Mouse (Mus musculus) ES-E14 (cell line): ENCODE measurements around the gene Stk11ip. TPM values are rescaled to one million over a fixed set of nuclear protein-coding genes. Genes with fewer than 3 reads are reported as not detected.

ENCODE experiments used
- DNase-seq: peaks from one replicate; pipeline ENCODE4 v3.0.0-alpha.2; 2013; ENCODE audit warnings: low read depth, low spot score
- H3K27ac ChIP-seq: 2 replicates; pipeline ENCODE4 v1.5.1; 2012; ENCODE audit warnings: low read depth, mild to moderate bottlenecking, low read length, moderate library complexity, mixed read lengths; ENCODE audit not compliant: poor library complexity, insufficient read depth, severe bottlenecking
- H3K36me3 ChIP-seq: 2 replicates; pipeline ENCODE4 v1.6.1; 2012; ENCODE audit warnings: mild to moderate bottlenecking, low read length, moderate library complexity, mixed read lengths; ENCODE audit not compliant: control insufficient read depth, poor library complexity, insufficient read depth, severe bottlenecking
- H3K4me1 ChIP-seq, 2 experiments: fragments of 150-350 bp in 1 of 2; sonication (generic) in 1 of 2; 2 replicates each; pipeline ENCODE4 v1.6.1; 2012; ENCODE audit warnings: low read length in 2 of 2, mild to moderate bottlenecking in 1 of 2, mixed read lengths in 1 of 2; ENCODE audit not compliant: control insufficient read depth in 2 of 2, insufficient read depth in 2 of 2, poor library complexity in 1 of 2
- H3K4me3 ChIP-seq, 2 experiments: fragments of 150-350 bp in 1 of 2; sonication (generic) in 1 of 2; 2 replicates each; pipeline ENCODE4 v1.5.1; 2012; ENCODE audit warnings: low read length in 2 of 2, low read depth in 1 of 2, mild to moderate bottlenecking in 1 of 2, mixed read lengths in 1 of 2; ENCODE audit not compliant: insufficient read depth in 1 of 2, poor library complexity in 1 of 2, severe bottlenecking in 1 of 2
- H3K9ac ChIP-seq: 2 replicates; pipeline ENCODE4 v1.6.1; 2012; ENCODE audit warnings: low read depth, mild to moderate bottlenecking, low read length, mixed read lengths; ENCODE audit not compliant: poor library complexity, insufficient read depth, severe bottlenecking
- H3K9me3 ChIP-seq: fragments of 150-350 bp; sonication (generic); 2 replicates; pipeline ENCODE4 v1.6.1; 2012; ENCODE audit warnings: low read depth, mild to moderate bottlenecking, low read length; ENCODE audit not compliant: control insufficient read depth, insufficient read depth
- CHD2 ChIP-seq: IDR thresholded peaks from 2 replicates; pipeline ENCODE4 v1.6.1; 2014; ENCODE audit warnings: mild to moderate bottlenecking, low read depth, low read length, inconsistent platforms
- HCFC1 ChIP-seq: IDR thresholded peaks from 2 replicates; pipeline ENCODE4 v1.6.1; 2012; ENCODE audit warnings: low read length, inconsistent platforms, borderline replicate concordance; ENCODE audit not compliant: insufficient read depth
- MAFK ChIP-seq: IDR thresholded peaks from 2 replicates; pipeline ENCODE4 v1.6.1; 2014; ENCODE audit warnings: mild to moderate bottlenecking, low read depth, low read length, inconsistent platforms; ENCODE audit not compliant: insufficient read depth
- ZC3H11A ChIP-seq: IDR thresholded peaks from 2 replicates; pipeline ENCODE4 v1.6.1; 2012; ENCODE audit warnings: low read depth, mild to moderate bottlenecking, inconsistent platforms, low read length, borderline replicate concordance
- ZNF384 ChIP-seq: IDR thresholded peaks from 2 replicates; pipeline ENCODE4 v1.6.1; 2012; ENCODE audit warnings: low read depth, low read length, inconsistent platforms
- in situ Hi-C, 2 experiments: fragments of 600-800 bp; cut with MboI; formaldehyde crosslinking; loops; one replicate each; pipeline ENCODE4 v1.15.1; 2025; ENCODE audit warnings: low sequenced_read_pairs in 2 of 2, inconsistent platforms in 1 of 2; ENCODE audit not compliant: unreplicated experiment in 2 of 2
- total RNA-seq: library from RNA; depleted of rRNA; stranded (reverse); fragments of 300-350 nt; gene quantifications from 2 replicates; pipeline ENCODE4 v1.2.3, GENCODE M21; 2012

The Stk11ip gene
- total RNA-seq, 1 experiment = 26.8 TPM

GRCm38 (mm10) chr1:75492579-75493170, 28.7 kb upstream of the Stk11ip start:
- TF ChIP-seq ZC3H11A (no peak), MAFK (no peak), HCFC1 (no peak), CHD2 (no peak), ZNF384 (no peak)
- Histone ChIP-seq H3K4me1 (peaks cover 5 to 18% of the 10 kb centered on the region in 2 experiments; a peak in 1 of 4 replicates), H3K9me3 (no peaks in the 10 kb centered on the region), H3K9ac (no peak overlapping the region), H3K4me3 (0 out of 4 replicates have a peak overlapping the region, but pooled peaks of 1 of the 2 experiments have one; percentile 11), H3K27ac (no peak overlapping the region), H3K36me3 (peaks cover 7% of the 10 kb centered on the region; the same call in 1 of the 2 replicates)
- in situ Hi-C loops = no loop called here
- DNase-seq = no peak

GRCm38 (mm10) chr1:75494878-75495548, 26.3 kb upstream of the Stk11ip start:
- Histone ChIP-seq H3K9ac (peak overlapping the region; percentile 45; the same call in 1 of the 2 replicates), H3K4me1 (peaks cover 3 to 21% of the 10 kb centered on the region in 2 experiments; a peak in 1 of 4 replicates), H3K27ac (peak overlapping the region; percentile 41; the same call in 1 of the 2 replicates), H3K4me3 (0 out of 4 replicates have a peak overlapping the region, but pooled peaks of 1 of the 2 experiments have one; percentile 16), H3K36me3 (peaks cover 7% of the 10 kb centered on the region; the same call in 1 of the 2 replicates), H3K9me3 (no peaks in the 10 kb centered on the region)
- TF ChIP-seq ZC3H11A = no peak
- TF ChIP-seq CHD2 = no peak
- TF ChIP-seq HCFC1 = no peak
- TF ChIP-seq ZNF384 = no peak
- TF ChIP-seq MAFK = no peak
- DNase-seq = no peak
- in situ Hi-C loops = no loop called here

- TF ChIP-seq ZC3H11A (no peak), HCFC1 (no peak), MAFK (no peak), ZNF384 (no peak), CHD2 (no peak)
- in situ Hi-C loops = no loop called here
- H3K27ac ChIP-seq = no peak overlapping the region
- H3K9ac ChIP-seq = no peak overlapping the region
- no peaks in the 10 kb centered on the region for H3K9me3 ChIP-seq
- peaks cover 0 to 12% of the 10 kb centered on the region in 2 experiments; a peak in 1 of 4 replicates for H3K4me1 ChIP-seq
- no peak for DNase-seq
- H3K36me3 ChIP-seq = peaks cover 11% of the 10 kb centered on the region; the same call in 1 of the 2 replicates
- H3K4me3 ChIP-seq = no peak overlapping the region
Measured at GRCm38 (mm10) chr1:75498897-75499296, 22.4 kb upstream of the Stk11ip start.

- Histone ChIP-seq H3K36me3 (peaks cover 11% of the 10 kb centered on the region; the same call in 1 of the 2 replicates), H3K4me1 (peaks cover 0 to 15% of the 10 kb centered on the region in 2 experiments; a peak in 2 of 4 replicates), H3K27ac (no peak overlapping the region), H3K4me3 (no peak overlapping the region), H3K9ac (no peak overlapping the region), H3K9me3 (no peaks in the 10 kb centered on the region)
- no peak for DNase-seq
- in situ Hi-C loops = no loop called here
- TF ChIP-seq ZNF384 (no peak), ZC3H11A (no peak), CHD2 (no peak), MAFK (no peak), HCFC1 (no peak)
Measured at GRCm38 (mm10) chr1:75499441-75499840, 21.9 kb upstream of the Stk11ip start.
